Mouse (Mus musculus) lung, embryonic 15.5 days (tissue): Measurements from ENCODE around the gene Tmem201. TPM values are rescaled to one million over a fixed set of nuclear protein-coding genes. Genes with fewer than 3 reads are reported as not detected.
"Not testable (repeated sequence)": the region's sequence is repeated elsewhere in the genome, so short reads cannot be mapped to it uniquely, and the experiment has no call there.

Experiments
- ATAC-seq: fragments of 200-750 bp; cut with Nextera tagmentation; 2 replicates; pipeline ENCODE4 v1.8.0; 2017; ENCODE audit warnings: moderate number of reproducible peaks, borderline replicate concordance; ENCODE audit not compliant: low FRiP score, low TSS enrichment; ENCODE audit errors: extremely low read depth
- H3K27ac ChIP-seq: fragments of 300-500 bp; sonication (generic); 2 replicates; pipeline ENCODE4 v1.5.1; 2015; ENCODE audit warnings: moderate library complexity, mild to moderate bottlenecking, inconsistent platforms
- H3K27me3 ChIP-seq: fragments of 300-500 bp; sonication (generic); 2 replicates; pipeline ENCODE4 v1.6.1; 2015; ENCODE audit warnings: inconsistent platforms
- H3K36me3 ChIP-seq: fragments of 300-500 bp; sonication (generic); 2 replicates; pipeline ENCODE4 v1.6.1; 2015; ENCODE audit warnings: inconsistent platforms
- H3K4me1 ChIP-seq: fragments of 300-500 bp; sonication (generic); 2 replicates; pipeline ENCODE4 v1.6.1; 2015; ENCODE audit warnings: inconsistent platforms
- H3K4me2 ChIP-seq: fragments of 300-500 bp; sonication (generic); 2 replicates; pipeline ENCODE4 v1.6.1; 2015; ENCODE audit warnings: inconsistent platforms, mild to moderate bottlenecking, moderate library complexity
- H3K4me3 ChIP-seq: fragments of 300-500 bp; sonication (generic); 2 replicates; pipeline ENCODE4 v1.5.1; 2015; ENCODE audit warnings: mild to moderate bottlenecking, inconsistent platforms
- H3K9ac ChIP-seq: fragments of 300-500 bp; sonication (generic); 2 replicates; pipeline ENCODE4 v1.6.1; 2015; ENCODE audit warnings: inconsistent platforms
- H3K9me3 ChIP-seq: fragments of 300-500 bp; sonication (generic); 2 replicates; pipeline ENCODE4 v1.6.1; 2016; ENCODE audit warnings: inconsistent platforms
- WGBS: fragments of 180-500 bp; shearing (Covaris S2); methylation state at CpG from one replicate; pipeline ENCODE4 v1.1.7; 2015; 5-methylcytosine and 5-hydroxymethylcytosine counted together
- polyA plus RNA-seq: library from polyadenylated mRNA; unstranded; fragments of >200 nt; fragmentation: Nextera tagmentation; extraction: Ambion mirVana; gene quantifications from 2 replicates; pipeline ENCODE4 v1.2.1, GENCODE M21; 2015

Gene Tmem201
- polyA plus RNA-seq, 1 experiment from 2014 or later, result 31.6 TPM

GRCm38 (mm10) chr4:149772394-149772793 is 34.5 kb upstream of the Tmem201 start:
- no peak overlapping the region for H3K27ac ChIP-seq
- 0 out of 2 replicates have a peak overlapping the region, but pooled peaks have one; percentile 72 for H3K4me3 ChIP-seq
- H3K9ac ChIP-seq, result no peak overlapping the region
- no peaks in the 10 kb centered on the region for H3K9me3 ChIP-seq
- peak overlapping the region; percentile 100; the same call in 1 of the 2 replicates for H3K4me2 ChIP-seq
- peaks cover 25% of the 10 kb centered on the region for H3K4me1 ChIP-seq
- ATAC-seq, result no peak
- 32% methylated on average over 2 of the region's 2 CpGs for WGBS
- H3K27me3 ChIP-seq, result no peaks in the 10 kb centered on the region
- H3K36me3 ChIP-seq, result no peaks in the 10 kb centered on the region

DNA sequence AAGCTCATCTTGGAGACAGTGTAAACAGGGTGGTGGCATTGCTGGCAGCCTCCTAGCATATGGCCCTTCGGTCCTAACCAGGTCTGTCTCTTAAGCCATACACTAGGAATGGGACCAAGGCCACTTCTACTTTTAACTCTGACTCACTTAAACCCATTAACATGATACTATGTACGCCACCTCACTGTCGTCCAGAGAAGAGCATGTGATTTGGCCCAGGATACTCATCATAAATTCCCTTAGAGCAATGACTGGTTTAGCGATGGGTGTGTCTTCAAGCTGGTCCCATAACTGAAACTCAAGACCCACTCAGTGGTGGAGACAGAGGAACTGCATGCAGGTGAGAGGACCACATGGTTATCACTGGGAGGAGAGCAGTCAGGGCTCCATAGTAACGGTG is 27.4 kb upstream of the Tmem201 start:
- H3K9me3 ChIP-seq, result no peaks in the 10 kb centered on the region
- no peak for ATAC-seq
- no peaks in the 10 kb centered on the region for H3K4me1 ChIP-seq
- H3K4me3 ChIP-seq, result no peak overlapping the region
- H3K27ac ChIP-seq, result no peak overlapping the region
- no peaks in the 10 kb centered on the region for H3K27me3 ChIP-seq
- H3K9ac ChIP-seq, result no peak overlapping the region
- H3K4me2 ChIP-seq, result no peak overlapping the region
- 90% methylated on average over 5 of the region's 5 CpGs for WGBS
- no peaks in the 10 kb centered on the region; the same call in 1 of the 2 replicates for H3K36me3 ChIP-seq

GRCm38 (mm10) chr4:149763335-149763734 is 25.5 kb upstream of the Tmem201 start:
- Histone ChIP-seq H3K36me3 (no peaks in the 10 kb centered on the region; the same call in 1 of the 2 replicates), H3K4me2 (no peak overlapping the region), H3K27ac (no peak overlapping the region), H3K9ac (no peak overlapping the region), H3K27me3 (no peaks in the 10 kb centered on the region), H3K4me1 (no peaks in the 10 kb centered on the region), H3K9me3 (no peaks in the 10 kb centered on the region), H3K4me3 (no peak overlapping the region)
- 82% methylated on average over 2 of the region's 2 CpGs for WGBS
- ATAC-seq, result no peak

DNA sequence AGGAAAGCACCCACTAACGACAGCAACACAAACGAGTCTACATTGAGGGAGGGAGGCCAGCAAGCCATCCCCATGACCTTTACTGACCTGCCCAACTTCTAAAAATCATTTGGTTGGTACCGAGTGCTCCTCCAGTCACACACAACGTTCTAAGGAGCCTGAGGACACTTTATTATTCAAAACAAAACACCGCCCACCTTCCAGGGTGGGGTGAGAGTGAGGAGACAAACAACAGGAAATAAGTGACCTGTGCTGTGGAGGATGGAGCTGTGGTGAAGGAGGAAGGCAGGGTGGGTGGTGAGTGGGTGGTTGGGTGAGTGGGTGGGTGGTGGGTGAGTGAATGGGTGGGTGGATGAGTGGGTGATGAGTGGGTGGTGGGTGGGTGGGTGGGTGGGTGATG is 21.7 kb upstream of the Tmem201 start:
- WGBS, result 59% methylated on average over 5 of the region's 5 CpGs
- Histone ChIP-seq H3K27me3 (no peaks in the 10 kb centered on the region), H3K9ac (no peak overlapping the region), H3K4me2 (no peak overlapping the region), H3K27ac (no peak overlapping the region), H3K36me3 (no peaks in the 10 kb centered on the region; the same call in 1 of the 2 replicates), H3K4me3 (no peak overlapping the region), H3K9me3 (no peaks in the 10 kb centered on the region), H3K4me1 (no peaks in the 10 kb centered on the region)
- no peak for ATAC-seq

GRCm38 (mm10) chr4:149758423-149758822 is 20.6 kb upstream of the Tmem201 start:
- Histone ChIP-seq H3K9ac (no peak overlapping the region), H3K9me3 (no peaks in the 10 kb centered on the region), H3K4me2 (no peak overlapping the region), H3K27me3 (no peaks in the 10 kb centered on the region), H3K4me3 (no peak overlapping the region), H3K36me3 (no peaks in the 10 kb centered on the region; the same call in 1 of the 2 replicates), H3K4me1 (no peaks in the 10 kb centered on the region), H3K27ac (no peak overlapping the region)
- WGBS, result 70% methylated on average over 6 of the region's 6 CpGs
- no peak for ATAC-seq

DNA sequence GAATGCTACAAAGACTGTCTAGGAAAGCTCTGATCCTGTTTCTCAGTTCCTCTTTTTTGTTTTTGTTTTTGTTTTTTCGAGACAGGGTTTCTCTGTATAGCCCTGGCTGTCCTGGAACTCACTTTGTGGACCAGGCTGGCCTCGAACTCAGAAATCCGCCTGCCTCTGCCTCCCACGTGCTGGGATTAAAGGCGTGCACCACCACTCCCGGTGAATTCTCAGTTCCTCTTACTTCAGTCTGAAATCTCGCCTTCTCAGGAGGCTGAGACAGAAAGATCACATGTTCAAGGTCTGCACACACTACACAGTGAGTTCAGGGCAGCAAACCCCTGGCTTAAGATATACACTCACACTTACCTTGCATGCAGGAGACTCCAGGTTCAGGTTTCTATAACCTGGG is 18.7 kb upstream of the Tmem201 start:
- H3K4me2 ChIP-seq, H3K4me1 ChIP-seq, H3K4me3 ChIP-seq, H3K27ac ChIP-seq, H3K9me3 ChIP-seq, H3K27me3 ChIP-seq, ATAC-seq, H3K36me3 ChIP-seq, H3K9ac ChIP-seq: not testable (repeated sequence)
- WGBS, result 91% methylated on average over 7 of the region's 7 CpGs

- no peak overlapping the region for H3K27ac ChIP-seq
Measured at GRCm38 (mm10) chr4:149752836-149753235, 15.0 kb upstream of the Tmem201 start.

DNA sequence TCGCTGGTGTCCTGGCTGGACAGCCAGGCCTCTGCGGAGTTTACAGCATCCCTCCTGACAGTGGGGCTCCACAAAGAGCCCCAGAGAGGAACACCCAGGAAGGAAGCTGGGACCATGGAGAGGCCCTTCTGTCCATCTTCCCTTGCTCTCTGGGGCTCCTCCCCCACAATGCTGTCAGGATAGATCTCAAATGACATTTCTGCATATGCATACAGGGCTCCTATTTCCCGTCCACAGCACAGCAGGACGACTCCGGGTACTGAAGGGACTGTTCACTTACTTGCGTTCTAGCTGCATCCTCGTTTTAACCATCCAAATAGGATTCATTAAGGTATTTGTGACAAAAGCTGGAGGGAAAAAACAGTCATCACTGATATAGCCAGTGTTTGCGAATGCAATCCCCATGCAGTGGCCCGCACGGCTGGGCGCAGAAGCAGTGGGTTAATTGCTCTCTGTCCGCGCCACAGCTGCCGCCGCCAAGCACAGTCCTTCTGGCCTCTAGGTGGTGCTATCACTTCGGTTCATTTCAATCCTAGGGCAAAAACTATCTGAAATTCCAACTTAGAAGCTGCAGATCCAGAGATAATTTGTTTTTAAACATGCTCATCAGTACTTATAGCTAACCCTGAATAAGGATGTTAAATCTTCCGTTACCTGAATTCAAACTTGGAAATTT is 14.4 kb upstream of the Tmem201 start:
- WGBS, result 33% methylated on average over 17 of the region's 17 CpGs
- no peak overlapping the region for H3K9ac ChIP-seq
- no peaks in the 10 kb centered on the region for H3K27me3 ChIP-seq
- no peak overlapping the region for H3K4me2 ChIP-seq
- no peak for ATAC-seq
- no peak overlapping the region for H3K4me3 ChIP-seq
- H3K27ac ChIP-seq, result no peak overlapping the region
- no peaks in the 10 kb centered on the region for H3K4me1 ChIP-seq
- no peaks in the 10 kb centered on the region for H3K36me3 ChIP-seq
- H3K9me3 ChIP-seq, result no peaks in the 10 kb centered on the region

More at GRCm38 (mm10) chr4:149752836-149753235, 15.0 kb upstream of the Tmem201 start:
- H3K4me3 ChIP-seq, result no peak overlapping the region
- no peaks in the 10 kb centered on the region for H3K27me3 ChIP-seq
- H3K4me1 ChIP-seq, result no peaks in the 10 kb centered on the region
- H3K36me3 ChIP-seq, result no peaks in the 10 kb centered on the region
- 82% methylated on average over 3 of the region's 3 CpGs for WGBS
- H3K9ac ChIP-seq, result no peak overlapping the region
- no peaks in the 10 kb centered on the region for H3K9me3 ChIP-seq
- no peak for ATAC-seq
- no peak overlapping the region for H3K4me2 ChIP-seq

GRCm38 (mm10) chr4:149750671-149751070 is 12.8 kb upstream of the Tmem201 start:
- Histone ChIP-seq H3K4me3 (no peak overlapping the region), H3K9ac (no peak overlapping the region), H3K9me3 (no peaks in the 10 kb centered on the region), H3K27me3 (no peaks in the 10 kb centered on the region), H3K36me3 (no peaks in the 10 kb centered on the region), H3K27ac (no peak overlapping the region), H3K4me1 (no peaks in the 10 kb centered on the region), H3K4me2 (no peak overlapping the region)
- 44% methylated on average over 5 of the region's 5 CpGs for WGBS
- no peak for ATAC-seq

DNA sequence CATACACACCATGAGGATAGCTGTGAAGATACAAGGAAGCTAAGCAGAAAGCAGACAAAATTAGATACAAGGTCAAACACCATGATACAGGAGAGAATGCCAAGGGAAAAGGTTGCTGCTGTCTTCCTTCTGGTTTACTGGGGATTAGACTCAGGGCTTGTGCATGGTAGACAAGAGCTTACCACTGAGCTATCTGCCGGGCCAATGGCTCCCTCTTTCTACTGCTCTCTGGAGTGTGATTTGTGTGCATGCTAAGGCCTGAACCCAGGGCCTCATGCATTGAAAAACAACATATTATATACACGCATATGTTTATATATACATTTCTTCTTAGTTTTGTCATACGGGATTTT is 11.8 kb upstream of the Tmem201 start:
- not testable (repeated sequence) for H3K27me3 ChIP-seq, H3K9ac ChIP-seq, H3K9me3 ChIP-seq, ATAC-seq, H3K4me2 ChIP-seq, H3K27ac ChIP-seq, H3K36me3 ChIP-seq, H3K4me3 ChIP-seq, H3K4me1 ChIP-seq
- 81% methylated on average over 3 of the region's 3 CpGs for WGBS

GRCm38 (mm10) chr4:149749003-149749662 is 11.3 kb upstream of the Tmem201 start:
- no peak overlapping the region for H3K4me3 ChIP-seq
- ATAC-seq, result no peak
- H3K36me3 ChIP-seq, result no peaks in the 10 kb centered on the region
- H3K9ac ChIP-seq, result no peak overlapping the region
- no peak overlapping the region for H3K27ac ChIP-seq
- H3K4me2 ChIP-seq, result no peak overlapping the region
- H3K4me1 ChIP-seq, result no peaks in the 10 kb centered on the region
- no peaks in the 10 kb centered on the region for H3K27me3 ChIP-seq
- 88% methylated on average over 18 of the region's 18 CpGs for WGBS
- no peaks in the 10 kb centered on the region for H3K9me3 ChIP-seq

DNA sequence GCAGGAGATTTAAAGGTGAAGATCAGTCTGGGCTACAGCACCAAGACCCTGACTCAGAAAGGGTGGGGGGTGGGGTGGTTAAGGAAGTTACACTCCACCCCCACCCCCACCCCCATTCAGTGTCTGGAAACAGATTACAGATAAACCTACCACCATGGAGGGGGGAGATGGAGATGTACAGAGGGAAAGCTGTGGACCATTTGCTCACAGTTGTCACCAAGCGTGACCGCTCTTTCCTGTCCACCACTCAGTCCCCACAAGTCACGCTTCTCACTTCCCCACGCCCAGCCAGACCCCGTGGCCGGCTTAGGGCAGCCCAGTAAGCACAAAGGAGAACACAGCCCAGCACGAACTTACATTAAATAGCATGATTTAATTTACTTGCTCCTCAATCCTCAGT is 6.3 kb upstream of the Tmem201 start:
- H3K4me2 ChIP-seq, result no peak overlapping the region
- H3K27me3 ChIP-seq, result no peaks in the 10 kb centered on the region
- no peaks in the 10 kb centered on the region for H3K4me1 ChIP-seq
- H3K9ac ChIP-seq, result no peak overlapping the region
- no peak for ATAC-seq
- no peaks in the 10 kb centered on the region for H3K9me3 ChIP-seq
- H3K27ac ChIP-seq, result no peak overlapping the region
- H3K4me3 ChIP-seq, result no peak overlapping the region
- WGBS, result 82% methylated on average over 7 of the region's 7 CpGs
- 0 out of 2 replicates have a peak, but pooled peaks cover 4% of the 10 kb centered on the region for H3K36me3 ChIP-seq
